Mouse (Mus musculus) embryo, embryonic 11 days (tissue): Measurements from ENCODE around the gene Fto.
A peak's percentile ranks its signal among the peaks of the same experiment; 100 is the strongest.

Experiments
- DNase-seq: peaks from one replicate; pipeline ENCODE4 v3.0.0-alpha.2; 2015

The Fto gene

DNA sequence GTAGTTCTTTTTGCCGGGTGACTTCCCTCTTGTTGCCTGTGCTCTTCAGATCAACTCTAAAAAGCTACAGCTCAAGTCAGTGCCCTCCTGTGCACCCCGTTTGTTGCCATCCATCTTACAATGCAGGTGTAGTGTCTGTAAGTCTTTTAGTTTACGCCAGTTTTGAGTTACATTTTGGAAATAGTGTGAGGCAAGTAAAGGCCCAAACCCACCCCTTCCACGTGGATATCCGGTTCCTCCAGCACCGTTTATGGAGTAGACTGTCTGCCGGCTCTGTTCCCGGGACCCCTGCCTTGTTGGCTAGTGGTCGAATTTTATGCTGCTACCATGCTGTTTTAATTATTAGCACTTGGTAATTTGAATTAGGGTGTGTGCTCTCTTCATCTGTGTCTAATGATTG, 46.2 kb downstream of the Fto start:
- no peak for DNase-seq

DNA sequence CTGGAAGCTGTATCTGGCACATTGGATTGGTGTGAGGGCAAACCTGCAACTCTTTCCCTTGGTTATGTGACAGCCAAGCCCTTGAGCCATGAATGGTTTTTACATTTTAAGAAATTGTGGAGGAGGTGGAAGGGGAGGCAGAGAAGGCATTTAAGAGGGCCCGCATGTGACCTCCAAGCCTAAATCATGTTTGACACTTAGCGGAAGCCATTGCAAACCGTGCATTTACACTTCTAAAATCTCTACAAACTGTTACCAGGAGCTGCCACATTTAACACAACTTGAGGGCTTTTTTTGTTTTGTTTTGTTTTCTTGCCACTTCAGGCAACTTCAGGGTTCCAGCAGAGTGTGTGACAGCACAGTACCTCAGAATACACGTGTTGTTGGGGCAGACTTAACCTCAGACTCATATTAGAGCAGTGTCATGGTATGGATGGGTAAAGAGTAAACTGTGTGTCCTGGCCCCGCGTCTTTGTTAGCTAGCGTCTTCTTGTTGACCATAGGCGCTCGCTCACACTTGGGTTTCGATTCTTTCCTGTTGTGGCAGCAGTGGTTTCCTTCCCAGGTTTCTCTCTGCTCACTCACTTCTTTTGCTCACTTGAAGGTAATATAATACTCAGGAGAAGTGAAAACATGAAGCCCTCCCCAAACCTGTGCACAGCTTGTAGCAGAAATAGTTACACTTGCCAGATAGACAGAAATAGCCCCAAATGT, 47.5 kb downstream of the Fto start:
- DNase-seq: no peak

DNA sequence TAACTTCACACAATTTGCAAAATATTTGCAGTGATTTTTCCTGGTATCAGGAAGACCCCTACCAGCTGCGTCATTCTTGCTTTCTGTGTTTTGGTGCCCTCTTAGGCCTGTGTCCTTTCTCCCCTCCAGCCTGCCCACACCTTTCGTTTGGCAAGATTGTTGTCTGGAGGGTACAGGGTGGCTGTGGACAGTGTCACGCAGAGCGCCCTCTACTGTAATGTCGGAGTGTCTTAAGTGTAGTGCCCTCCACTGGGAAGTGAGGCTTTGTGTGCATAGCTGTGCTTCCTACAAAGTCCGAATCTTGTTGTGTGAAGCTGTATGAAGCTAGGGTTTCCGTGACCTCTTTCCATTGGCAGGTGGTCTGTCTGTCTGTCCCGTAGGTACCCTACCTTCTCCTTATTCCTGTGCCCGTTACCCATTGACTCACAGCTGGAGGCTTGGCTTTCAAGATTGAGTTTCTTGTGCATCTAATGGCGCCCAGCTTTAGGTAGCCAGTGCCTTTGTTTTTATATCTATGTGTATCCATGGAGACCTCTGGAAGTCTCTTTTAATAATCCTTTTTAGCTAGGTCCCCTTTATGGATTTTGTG, 50.0 kb downstream of the Fto start:
- no peak for DNase-seq

DNA sequence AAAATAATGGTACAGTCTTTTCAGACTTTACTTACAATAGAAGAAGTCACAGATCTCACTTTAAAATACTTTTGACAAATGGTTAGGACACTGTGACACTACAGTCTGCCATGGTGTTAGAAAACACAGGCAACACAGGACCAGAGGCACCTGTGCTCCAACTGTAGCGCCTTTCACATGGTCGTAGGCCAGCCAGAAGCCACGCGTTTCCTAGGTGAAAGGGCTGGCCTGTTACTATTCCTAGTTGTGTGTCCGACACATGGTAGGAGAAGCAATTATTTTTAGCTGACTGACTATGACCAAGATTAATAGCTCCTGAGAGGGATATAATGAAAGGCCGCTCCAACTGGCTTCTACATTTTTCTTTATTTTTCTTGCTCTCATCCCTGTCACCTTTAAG, 50.9 kb downstream of the Fto start:
- DNase-seq: no peak

DNA sequence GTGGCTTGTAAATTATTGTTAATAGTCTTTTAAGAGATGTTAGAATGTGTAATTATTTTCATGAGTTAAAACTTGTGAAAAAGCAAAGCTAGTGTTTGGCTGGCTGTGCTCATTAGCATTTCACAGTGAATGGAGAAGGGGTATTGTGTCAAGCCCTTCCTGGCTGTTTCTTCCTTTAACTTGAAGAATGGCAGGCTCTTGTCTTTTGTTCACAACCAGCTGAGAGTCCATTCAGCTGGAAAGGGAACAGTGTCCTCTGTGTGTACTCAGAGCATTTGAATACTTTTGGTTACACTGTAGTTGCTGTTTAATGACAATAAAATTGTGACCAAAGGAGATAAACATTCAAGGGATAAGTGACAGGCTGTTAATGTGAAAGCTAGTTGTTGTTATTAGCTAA, 52.5 kb downstream of the Fto start:
- DNase-seq: peak; percentile 58

DNA sequence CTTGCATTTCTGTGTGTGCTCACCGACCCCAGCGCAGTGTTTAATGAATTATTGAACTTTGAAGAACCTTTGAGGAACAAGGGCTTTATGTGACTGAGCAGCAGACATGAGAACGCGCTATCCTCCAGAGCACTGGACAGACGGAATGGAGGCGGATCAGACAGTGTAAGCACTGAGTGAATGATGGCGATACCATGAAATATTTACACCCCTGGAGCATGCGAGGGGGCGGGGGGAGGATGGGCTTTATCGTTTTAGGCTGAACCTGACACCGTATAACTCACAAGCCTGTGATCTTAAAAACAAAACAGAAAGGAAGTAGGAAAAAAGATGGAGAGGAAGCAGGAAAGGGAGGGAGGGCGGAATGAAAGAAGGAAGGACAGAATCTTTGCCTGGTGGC, 57.6 kb downstream of the Fto start:
- peak; percentile 61 for DNase-seq

DNA sequence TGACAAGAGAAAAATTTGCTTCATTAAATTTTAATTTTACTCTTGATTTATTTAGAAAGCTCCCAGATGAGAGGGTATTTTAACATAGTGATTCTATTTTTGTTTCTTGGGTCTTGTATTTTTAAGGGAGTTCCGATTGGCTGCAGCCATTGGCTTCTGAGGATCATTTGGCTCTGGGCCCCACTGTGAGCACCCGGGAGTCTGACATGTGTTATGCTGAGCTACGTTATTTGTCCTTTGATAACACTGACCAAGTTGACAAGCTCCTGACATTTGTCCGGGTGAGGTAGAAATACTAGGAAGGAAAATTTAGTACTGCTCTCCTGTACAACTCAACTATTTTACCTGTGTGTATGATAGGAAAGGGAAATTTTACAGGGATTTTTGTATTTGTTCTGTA, 58.7 kb downstream of the Fto start:
- DNase-seq: no peak

DNA sequence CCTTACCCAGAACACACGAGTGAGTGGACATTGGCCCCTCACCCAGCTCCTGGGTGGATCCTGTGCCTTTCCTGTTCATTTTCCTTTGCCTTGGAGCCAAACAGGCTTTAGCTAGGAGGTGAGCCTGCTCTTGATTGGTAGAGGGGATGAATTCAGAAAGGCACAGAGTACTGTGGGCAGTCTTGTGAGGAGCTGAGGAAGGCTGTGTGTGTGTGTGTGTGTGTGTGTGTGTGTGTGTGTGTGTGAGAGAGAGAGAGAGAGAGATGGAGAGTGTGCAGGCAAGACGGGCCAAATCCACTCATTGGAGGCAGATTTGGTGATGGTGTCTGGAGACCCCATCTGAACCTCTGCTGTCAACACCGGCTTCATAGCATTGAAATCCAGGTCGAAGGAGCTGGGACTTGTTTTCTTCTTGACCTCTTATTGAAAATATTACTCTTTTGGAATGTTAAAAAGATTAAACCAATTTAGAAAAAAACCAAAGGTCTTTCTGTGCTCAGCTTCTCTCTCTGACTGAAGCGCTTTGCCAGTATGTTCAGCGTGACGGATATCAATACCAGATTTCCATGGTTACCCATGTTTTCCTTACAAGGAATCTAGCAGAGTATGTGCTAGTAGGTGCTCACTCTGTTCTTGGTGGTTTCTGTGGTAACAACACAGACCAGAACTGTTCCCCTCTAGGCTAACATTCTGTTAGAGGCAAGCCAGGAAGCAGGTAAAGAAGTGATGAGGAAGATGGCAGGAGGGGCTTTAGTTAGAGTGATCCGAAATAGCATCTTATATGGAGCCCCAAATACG, 59.7 kb downstream of the Fto start:
- no peak for DNase-seq

DNA sequence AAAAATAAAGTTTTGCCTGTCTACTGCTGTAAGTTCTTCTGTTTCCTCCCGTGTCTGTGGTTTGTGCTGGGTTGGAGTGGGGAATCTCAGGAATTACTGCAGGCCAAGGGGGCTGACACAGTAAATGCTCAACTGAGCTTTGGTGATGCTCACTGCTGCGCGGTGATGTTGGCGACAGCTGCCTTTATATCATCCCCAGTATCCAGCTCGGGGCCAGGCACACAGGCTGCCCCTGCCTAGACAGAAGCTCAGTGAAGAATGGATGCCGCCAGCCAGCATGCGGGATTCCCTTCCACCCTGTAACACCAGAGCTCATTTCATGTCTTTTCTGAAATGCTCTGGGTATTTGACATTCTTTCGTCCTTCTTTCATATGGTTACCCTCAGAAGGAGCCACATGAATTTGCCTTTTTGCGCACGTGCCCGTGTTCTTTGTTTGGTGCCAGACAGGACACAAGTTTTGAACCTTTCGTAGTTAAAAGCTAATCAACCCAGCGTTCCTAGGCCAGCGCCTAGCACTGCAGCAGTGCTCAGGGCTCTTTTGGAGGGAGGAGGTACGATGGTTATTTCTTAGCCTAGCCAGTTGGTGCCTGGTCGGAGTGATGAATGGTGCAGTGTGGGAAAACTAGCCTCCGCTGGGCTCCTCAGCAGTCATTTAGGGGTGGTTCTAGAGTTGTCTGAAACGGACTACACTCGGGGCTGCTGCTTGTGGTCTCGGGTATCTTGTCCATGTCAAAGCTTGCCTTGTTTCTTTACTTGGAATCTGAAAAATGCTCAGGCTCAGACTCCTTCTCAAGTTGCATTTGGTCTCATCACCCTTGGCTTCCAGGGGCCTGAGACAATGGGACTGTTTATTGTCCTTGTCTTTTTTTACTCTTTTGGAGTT, 62.0 kb downstream of the Fto start:
- peak; percentile 41 for DNase-seq

DNA sequence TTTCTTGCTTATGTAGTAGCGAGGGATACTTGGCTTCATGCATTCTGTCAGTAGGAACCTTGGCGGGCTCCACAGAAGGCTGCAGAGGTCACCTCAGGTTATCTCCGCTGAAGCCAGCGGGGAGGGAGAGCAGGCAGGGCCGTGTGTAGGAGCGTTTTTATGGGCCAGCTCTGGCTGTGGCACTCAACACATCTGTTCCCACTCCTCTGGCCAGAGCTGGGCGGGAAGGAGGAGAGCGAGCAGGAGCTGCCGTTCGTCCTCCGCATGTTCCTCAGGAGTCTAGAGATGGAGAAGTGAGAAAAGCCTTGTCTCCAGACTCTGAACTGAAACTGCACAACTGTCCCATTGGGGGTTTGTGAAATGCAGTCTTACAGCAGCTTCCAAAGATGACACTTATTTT, 63.5 kb downstream of the Fto start:
- DNase-seq: peak; percentile 67

DNA sequence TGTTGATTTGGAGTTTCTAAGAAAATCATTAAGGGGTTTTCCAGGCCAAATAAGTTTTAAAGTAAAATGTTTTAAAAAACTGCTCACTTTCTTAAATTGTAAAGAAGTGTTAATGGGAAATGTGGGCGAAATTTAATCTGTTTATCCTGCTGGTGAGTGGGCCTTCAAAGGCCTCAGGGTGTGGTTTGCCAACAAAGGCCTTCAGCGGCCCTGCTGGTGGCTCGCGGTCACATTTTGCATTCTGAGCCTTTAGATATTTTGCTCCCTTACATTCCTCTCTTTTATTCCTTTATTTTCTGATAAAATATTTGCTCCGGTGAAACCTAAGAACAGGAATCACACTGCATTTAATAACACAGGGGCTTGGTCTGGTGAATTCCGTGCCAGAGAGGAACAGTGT, 64.0 kb downstream of the Fto start:
- DNase-seq: no peak

DNA sequence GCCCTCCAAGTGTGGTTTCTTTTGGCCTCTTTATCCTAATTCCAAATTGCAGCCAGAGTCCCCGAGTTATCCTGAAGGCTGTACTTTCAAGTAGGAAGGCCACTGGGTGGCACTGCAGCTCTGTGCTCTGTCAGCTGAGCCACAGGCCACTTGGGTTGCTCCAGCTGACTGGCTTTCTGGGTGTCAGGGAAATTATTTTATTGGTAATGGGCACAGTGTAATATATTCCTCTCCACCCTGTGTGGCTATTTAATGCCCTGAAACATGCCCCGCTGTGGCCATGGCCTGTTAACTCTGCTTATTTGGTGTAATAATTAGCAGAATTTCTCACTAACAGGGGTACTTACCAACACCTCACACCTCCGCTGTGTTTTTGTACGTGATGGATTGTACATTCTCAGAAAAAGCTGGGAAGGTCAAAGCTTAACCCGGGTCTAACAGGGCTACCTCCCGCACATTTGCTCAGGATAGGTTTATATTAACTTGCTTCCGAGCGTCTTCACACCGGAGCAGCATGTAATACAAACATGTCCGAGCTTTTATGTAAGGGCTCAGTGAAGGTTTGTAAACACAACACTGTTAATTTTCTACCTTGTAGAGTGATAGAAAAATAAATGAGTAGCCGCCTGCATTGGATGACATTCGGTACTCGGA, 65.6 kb downstream of the Fto start:
- DNase-seq: peak; percentile 89

DNA sequence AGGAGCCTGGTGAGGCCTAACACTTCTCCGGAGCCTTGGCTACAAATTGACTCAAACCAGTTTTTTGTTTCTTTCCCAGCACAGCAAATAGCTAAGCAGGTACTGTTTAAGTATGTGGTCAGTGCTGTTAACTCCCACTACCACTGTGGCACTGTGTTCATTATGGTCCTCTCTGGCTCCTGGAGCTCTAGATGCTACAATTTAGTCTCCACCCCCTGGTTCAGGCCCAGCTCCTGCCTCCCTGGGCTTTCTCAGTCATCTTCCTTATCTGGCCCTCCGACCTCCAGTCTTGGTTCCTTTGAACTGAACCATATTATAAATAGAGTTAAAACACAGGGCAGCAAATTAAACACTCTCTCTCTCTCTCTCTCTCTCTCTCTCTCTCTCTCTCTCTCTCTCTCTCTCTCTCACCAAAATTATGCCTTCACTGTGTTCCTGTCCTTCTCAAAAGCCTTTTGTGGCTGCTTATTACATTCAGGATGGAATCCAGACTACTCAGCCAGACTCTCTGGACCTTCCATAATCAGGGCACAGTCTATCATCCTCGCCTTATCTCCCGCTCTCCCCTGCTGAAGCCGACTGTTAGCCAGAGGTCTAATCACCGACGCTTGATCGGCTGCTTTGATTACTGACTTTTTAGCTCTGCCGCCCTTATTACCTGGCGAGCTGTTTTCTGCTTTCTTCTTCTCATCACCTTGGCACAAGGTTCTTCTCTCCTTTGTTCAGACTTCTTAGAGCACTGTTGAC, 67.6 kb downstream of the Fto start:
- peak; percentile 36 for DNase-seq

DNA sequence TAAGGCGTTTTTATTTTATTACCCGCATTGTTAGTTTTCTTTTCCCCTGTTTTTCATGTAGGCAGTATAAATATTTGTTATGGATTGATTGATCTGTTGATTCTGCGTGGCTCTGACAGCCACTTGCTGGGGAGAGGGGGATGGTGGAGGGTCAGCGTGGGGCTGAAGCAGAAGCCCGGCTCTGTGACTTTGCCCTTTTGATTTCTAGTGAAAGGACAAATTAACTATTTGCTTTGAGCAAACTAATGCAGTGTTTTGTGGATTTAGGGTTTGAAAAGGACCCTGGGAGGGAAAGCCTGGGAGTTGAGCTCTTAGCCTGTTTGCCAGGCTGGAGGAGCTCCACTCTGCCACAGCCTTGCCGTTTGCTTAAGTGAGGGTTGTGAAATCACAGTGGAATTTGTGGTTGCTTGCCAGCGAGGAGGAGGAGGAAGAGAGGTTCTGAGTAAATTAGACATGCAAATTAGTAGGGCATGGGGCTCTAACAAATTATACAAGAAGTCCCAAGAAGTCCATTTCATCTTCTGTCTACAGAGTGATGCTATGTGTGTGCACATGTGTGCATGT, 68.3 kb downstream of the Fto start:
- DNase-seq: peak; percentile 31

DNA sequence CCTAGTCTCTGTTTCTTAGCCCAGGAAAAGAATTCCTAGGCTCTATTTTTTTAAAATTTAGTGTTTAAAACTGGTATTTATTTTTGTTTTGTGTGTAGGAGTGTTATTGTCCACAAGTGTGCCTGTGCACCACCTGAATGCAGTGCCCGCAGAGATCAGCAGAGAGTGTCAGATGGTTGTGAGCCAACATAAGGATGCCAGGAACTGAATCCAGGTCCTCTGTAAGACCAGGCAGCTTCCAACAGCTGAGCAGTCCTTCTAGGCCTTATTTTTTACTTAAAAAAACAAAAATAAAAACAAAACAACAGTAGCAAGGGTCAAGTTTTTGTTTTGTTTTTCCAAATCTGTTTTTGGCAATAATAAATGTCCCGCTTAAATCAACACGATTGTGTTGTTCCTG, 69.9 kb downstream of the Fto start:
- no peak for DNase-seq

DNA sequence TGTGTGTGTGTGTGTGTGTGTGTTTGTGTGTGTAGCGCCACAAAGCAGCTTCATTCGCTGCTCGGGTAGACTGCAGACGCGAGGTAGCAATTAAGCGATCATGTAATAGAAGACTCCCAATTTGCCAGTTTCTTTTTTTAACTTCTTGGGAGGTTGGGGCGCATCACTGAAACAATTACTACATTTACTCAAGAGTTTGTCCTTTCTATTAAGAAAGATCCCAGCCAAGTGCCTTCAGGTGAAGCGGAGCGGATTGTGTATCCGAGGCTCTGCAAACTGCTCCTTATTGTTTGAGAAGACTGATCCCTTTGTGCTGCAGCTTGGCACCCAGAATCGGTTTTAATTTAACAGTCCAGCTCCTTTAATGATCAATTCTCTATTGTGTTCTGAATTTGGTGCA, 70.5 kb downstream of the Fto start:
- DNase-seq: peak; percentile 28

DNA sequence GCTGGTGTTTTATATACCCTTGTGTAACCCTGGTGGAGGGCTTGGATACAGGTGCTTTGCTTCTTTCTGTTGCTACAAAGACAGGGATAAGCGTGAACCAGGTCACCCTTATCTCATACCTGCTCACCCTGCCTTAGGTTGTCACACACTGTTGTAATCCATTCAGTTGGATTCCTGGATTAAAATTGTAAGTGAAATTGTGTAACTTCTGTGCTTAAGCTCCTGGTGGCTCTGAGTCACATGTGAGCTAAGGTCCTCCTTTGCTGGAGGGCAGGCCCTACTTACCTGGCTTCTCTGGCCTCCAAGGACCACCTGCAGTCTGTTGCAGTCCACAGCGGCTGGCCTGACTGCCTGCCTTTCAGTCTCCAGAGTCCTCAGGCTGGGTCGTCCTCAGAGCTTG, 71.1 kb downstream of the Fto start:
- no peak for DNase-seq

DNA sequence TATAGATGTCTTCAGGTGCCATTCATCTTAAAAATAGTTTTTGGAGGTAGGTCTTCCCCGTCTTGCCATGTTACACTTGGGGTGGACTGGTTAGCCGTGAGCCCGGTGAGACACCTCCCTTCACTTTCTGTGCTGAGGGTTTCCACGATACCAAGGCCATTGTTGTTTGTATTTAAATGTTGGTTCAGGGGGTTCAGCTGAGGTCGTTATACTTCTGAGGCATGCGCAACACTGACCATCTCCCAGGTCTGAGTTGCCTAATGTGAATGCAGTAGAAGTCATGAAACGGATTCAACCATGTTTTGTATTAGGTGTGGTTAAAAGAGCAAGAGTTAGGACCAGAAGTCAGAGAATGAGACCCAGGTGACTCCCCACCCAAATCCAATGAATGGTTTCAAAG, 72.5 kb downstream of the Fto start:
- no peak for DNase-seq

DNA sequence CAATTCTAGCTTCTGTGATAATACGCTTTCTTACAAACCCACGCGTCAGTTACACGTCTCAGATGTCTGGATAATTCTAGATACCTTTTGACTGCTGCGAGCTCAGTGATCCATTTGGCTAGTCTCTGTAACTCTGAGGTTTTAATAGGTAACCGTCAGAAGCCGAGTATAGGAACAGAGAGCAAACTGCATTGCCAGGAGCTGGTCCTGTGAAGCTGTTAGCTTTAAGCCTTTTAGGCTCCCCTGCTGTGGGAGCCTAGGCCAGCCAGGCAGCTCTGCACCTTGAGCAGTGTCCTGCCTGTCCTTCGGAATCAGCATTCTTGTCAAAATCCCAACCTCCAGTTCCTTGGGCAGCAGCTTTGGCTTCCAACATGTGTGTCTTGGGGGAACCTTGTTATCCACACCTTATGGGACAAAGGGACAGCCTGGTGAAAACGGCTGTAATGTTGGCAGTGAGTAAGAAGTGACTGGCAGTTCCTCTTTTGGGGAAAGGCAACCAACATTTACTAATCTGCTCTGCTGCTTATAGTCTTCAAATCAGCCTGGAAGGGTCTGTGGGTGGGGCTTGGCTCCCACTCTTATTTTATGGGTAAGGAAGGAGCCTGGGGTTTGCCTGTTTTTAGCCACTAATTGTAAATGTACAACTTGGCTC, 77.2 kb downstream of the Fto start:
- DNase-seq: no peak

DNA sequence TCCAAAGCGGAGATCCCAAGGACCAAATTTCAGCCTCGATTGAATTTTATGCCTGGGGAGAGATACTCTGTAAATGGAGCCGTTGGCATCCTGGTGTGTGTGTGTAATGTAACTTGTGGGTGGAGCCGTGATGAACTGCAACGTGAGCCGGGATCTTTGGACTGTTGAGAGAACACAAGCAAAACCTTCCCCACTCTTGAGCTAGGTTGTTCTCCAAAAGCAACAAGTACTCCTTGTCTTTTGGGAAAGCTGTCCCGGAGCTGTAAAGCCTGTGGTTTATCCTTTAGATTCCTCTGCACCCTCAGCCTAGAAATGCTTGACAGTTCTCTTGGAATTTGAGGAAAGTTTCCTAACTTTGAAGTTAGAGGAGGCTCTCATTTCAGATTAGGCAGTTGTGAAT, 78.9 kb downstream of the Fto start:
- no peak for DNase-seq
